Mouse (Mus musculus): ENCODE data around the gene AI661453.

GRCm38 (mm10) chr17:47449432-47449831 lies 13.0 kb downstream of the AI661453 start:
- TF ChIP-seq CTCF (conservative IDR thresholded peaks at IDR 0.05; ENCODE audit: low read length) (no peak), NANOG (IDR thresholded peaks at IDR 0.05; ENCODE audit: borderline replicate concordance, low read length) (no peak), POU5F1 (IDR thresholded peaks at IDR 0.05; ENCODE audit: borderline replicate concordance, low read length) (no peak)
